Mouse (Mus musculus): Measurements from ENCODE around the gene Susd2. TPM values are rescaled to one million over a fixed set of nuclear protein-coding genes. Genes with fewer than 3 reads are reported as not detected.
A peak's percentile ranks its signal among the peaks of the same experiment; 100 is the strongest.

The Susd2 gene
- polyA plus RNA-seq, 1 experiment from 2014 or later: 33.7 TPM

GRCm38 (mm10) chr10:75600189-75600730 is 43.5 kb downstream of the Susd2 start:
- Histone ChIP-seq H3K9me3 (replicated peaks; ENCODE audit: low read length) (no peaks in the 10 kb centered on the region), H3K27ac (no peak overlapping the region), H3K36me3 (ENCODE audit: insufficient read depth, low read length) (no peaks in the 10 kb centered on the region), H3K4me1 (replicated peaks; ENCODE audit: insufficient read depth, low read length) (no peaks in the 10 kb centered on the region), H3K27me3 (ENCODE audit: insufficient read depth, low read length) (no peaks in the 10 kb centered on the region), H3K4me2 (ENCODE audit: low read length) (no peak overlapping the region), H3K4me3 (replicated peaks; ENCODE audit: low read depth, low read length) (no peak overlapping the region), H3K9ac (ENCODE audit: low read depth, low read length) (no peak overlapping the region)
- no peak for TF ChIP-seq CTCF (IDR thresholded peaks at IDR 0.05; ENCODE audit: low read depth)
- WGBS: 86% methylated on average over 7 of the region's 7 CpGs
- ATAC-seq (replicated peaks; ENCODE audit: low FRiP score, low read depth) (no peak), DNase-seq (ENCODE audit: low spot score) (no peak)

- Histone ChIP-seq H3K4me3 (replicated peaks; ENCODE audit: low read depth, low read length) (no peak overlapping the region), H3K4me1 (replicated peaks; ENCODE audit: insufficient read depth, low read length) (peaks cover 9% of the 10 kb centered on the region; the same call in 1 of the 2 replicates), H3K27me3 (ENCODE audit: insufficient read depth, low read length) (no peaks in the 10 kb centered on the region), H3K4me2 (ENCODE audit: low read length) (no peak overlapping the region), H3K36me3 (ENCODE audit: insufficient read depth, low read length) (no peaks in the 10 kb centered on the region), H3K9ac (ENCODE audit: low read depth, low read length) (no peak overlapping the region), H3K9me3 (replicated peaks; ENCODE audit: low read length) (no peaks in the 10 kb centered on the region), H3K27ac (no peak overlapping the region)
- ATAC-seq (replicated peaks; ENCODE audit: low FRiP score, low read depth) (no peak), DNase-seq (ENCODE audit: low spot score) (no peak)
- 68% methylated on average over 8 of the region's 8 CpGs for WGBS
- no peak for TF ChIP-seq CTCF (IDR thresholded peaks at IDR 0.05; ENCODE audit: low read depth)
Observed at GRCm38 (mm10) chr10:75595981-75596380, 47.8 kb downstream of the Susd2 start.

DNA sequence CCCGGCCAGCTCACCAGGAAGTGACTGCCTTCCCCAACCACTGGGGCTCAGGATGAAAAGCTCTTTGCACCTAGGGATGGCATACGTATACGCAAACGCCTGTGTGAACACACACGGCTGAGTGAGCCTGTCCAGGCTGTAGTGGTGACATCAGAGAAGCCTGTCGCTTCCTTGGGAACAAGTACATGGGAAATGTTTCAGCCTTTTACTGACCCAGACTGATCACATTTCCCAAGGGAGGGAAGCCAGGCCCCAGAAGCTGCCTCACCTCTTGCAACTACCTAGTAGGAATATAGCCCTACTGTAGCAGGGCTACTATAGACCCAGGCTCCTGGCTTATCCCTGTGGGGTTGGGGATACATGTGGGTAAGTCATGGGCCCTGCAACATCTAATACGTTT is 51.2 kb downstream of the Susd2 start:
- Histone ChIP-seq H3K27ac (no peak overlapping the region), H3K4me3 (replicated peaks; ENCODE audit: low read depth, low read length) (no peak overlapping the region), H3K4me2 (ENCODE audit: low read length) (no peak overlapping the region), H3K27me3 (ENCODE audit: insufficient read depth, low read length) (no peaks in the 10 kb centered on the region), H3K36me3 (ENCODE audit: insufficient read depth, low read length) (no peaks in the 10 kb centered on the region), H3K9ac (ENCODE audit: low read depth, low read length) (no peak overlapping the region), H3K9me3 (replicated peaks; ENCODE audit: low read length) (no peaks in the 10 kb centered on the region), H3K4me1 (replicated peaks; ENCODE audit: insufficient read depth, low read length) (peaks cover 30% of the 10 kb centered on the region)
- no peak for TF ChIP-seq CTCF (IDR thresholded peaks at IDR 0.05; ENCODE audit: low read depth)
- DNase-seq (ENCODE audit: low spot score): no peak
- ATAC-seq (replicated peaks; ENCODE audit: low FRiP score, low read depth): no peak
- 63% methylated on average over 7 of the region's 7 CpGs for WGBS

DNA sequence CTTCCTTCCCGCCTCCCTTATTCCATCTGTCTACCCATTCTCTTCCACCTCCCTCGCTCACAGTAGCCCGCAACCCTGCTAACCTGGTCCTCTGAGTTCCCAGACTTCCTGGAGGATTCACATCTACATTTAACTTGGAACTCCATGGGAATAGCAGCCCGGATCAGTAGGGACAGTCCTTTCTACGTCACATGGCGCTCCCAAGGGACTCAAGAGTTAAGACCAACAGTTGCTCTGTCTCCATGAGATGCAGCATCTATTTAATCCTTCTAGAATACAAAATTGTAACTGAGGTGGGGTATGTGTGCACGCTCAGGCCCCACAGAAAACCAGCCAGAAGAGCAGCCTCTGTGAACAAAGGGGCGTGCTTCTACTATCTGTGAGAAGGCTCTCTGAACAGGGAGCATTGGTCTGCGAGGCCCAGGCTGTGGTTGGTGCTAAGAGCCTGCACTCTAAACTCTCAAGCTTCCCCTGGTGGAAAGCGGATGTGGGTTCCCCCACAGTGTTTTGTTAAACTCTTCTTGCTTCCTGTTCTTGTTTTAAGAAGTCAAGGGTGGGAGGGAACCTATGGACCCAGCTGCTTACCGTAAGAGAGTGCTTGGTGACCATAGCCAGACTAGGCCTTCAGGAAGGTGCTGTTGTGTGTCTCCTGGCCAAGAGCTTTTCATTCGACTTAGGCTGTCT is 52.5 kb downstream of the Susd2 start:
- H3K27ac ChIP-seq: peak overlapping the region; percentile 62; the same call in 1 of the 2 replicates
- 68% methylated on average over 12 of the region's 12 CpGs for WGBS
- peak; percentile 83 for DNase-seq (ENCODE audit: low spot score)
- no peaks in the 10 kb centered on the region for H3K27me3 ChIP-seq (ENCODE audit: insufficient read depth, low read length)
- ATAC-seq (replicated peaks; ENCODE audit: low FRiP score, low read depth): no peak
- H3K4me1 ChIP-seq (replicated peaks; ENCODE audit: insufficient read depth, low read length): peaks cover 30% of the 10 kb centered on the region
- TF ChIP-seq CTCF (IDR thresholded peaks at IDR 0.05; ENCODE audit: low read depth): no peak; the same call in 1 of the 2 replicates
- no peak overlapping the region for H3K4me3 ChIP-seq (replicated peaks; ENCODE audit: low read depth, low read length)
- H3K4me2 ChIP-seq (ENCODE audit: low read length): peak overlapping the region; percentile 7; the same call in 1 of the 2 replicates
- H3K9ac ChIP-seq (ENCODE audit: low read depth, low read length): 0 out of 2 replicates have a peak overlapping the region, but pooled peaks have one; percentile 8
- H3K9me3 ChIP-seq (replicated peaks; ENCODE audit: low read length): no peaks in the 10 kb centered on the region
- no peaks in the 10 kb centered on the region for H3K36me3 ChIP-seq (ENCODE audit: insufficient read depth, low read length)

- Histone ChIP-seq H3K27ac (peak overlapping the region; percentile 80), H3K4me3 (replicated peaks; ENCODE audit: low read depth, low read length) (no peak overlapping the region), H3K9me3 (replicated peaks; ENCODE audit: low read length) (no peaks in the 10 kb centered on the region), H3K27me3 (ENCODE audit: insufficient read depth, low read length) (no peaks in the 10 kb centered on the region), H3K36me3 (ENCODE audit: insufficient read depth, low read length) (no peaks in the 10 kb centered on the region), H3K4me1 (replicated peaks; ENCODE audit: insufficient read depth, low read length) (peaks cover 30% of the 10 kb centered on the region), H3K4me2 (ENCODE audit: low read length) (peak overlapping the region; percentile 44), H3K9ac (ENCODE audit: low read depth, low read length) (peak overlapping the region; percentile 24; the same call in 1 of the 2 replicates)
- DNase-seq (ENCODE audit: low spot score): peak; percentile 40
- peak; percentile 27; the same call in 1 of the 2 replicates for ATAC-seq (replicated peaks; ENCODE audit: low FRiP score, low read depth)
- no peak for TF ChIP-seq CTCF (IDR thresholded peaks at IDR 0.05; ENCODE audit: low read depth)
- WGBS: 24% methylated on average over 16 of the region's 16 CpGs
Observed at GRCm38 (mm10) chr10:75589651-75590050, 54.2 kb downstream of the Susd2 start.

GRCm38 (mm10) chr10:75589129-75589528 is 54.7 kb downstream of the Susd2 start, which contains the start of gene Ggt5:
Ggt5 (plus strand) TSS chr10:75589340.
- H3K4me3 ChIP-seq (replicated peaks; ENCODE audit: low read depth, low read length): no peak within 1 kb of the TSS
- H3K9me3 ChIP-seq (replicated peaks; ENCODE audit: low read length): no peaks in the 10 kb centered on the region
- peak within 1 kb of the TSS; percentile 44 for H3K4me2 ChIP-seq (ENCODE audit: low read length)
- peaks cover 30% of the 10 kb centered on the region for H3K4me1 ChIP-seq (replicated peaks; ENCODE audit: insufficient read depth, low read length)
- ATAC-seq (replicated peaks; ENCODE audit: low FRiP score, low read depth): 0 out of 2 replicates have a peak, but pooled peaks have one; percentile 10
- H3K9ac ChIP-seq (ENCODE audit: low read depth, low read length): peak within 1 kb of the TSS; percentile 24; the same call in 1 of the 2 replicates
- WGBS: 7% methylated on average over 5 of the region's 5 CpGs
- H3K36me3 ChIP-seq (ENCODE audit: insufficient read depth, low read length): no peaks in the 10 kb centered on the region
- peak; percentile 90 for DNase-seq (ENCODE audit: low spot score)
- TF ChIP-seq CTCF (IDR thresholded peaks at IDR 0.05; ENCODE audit: low read depth): no peak
- H3K27ac ChIP-seq: peak within 1 kb of the TSS; percentile 80
- H3K27me3 ChIP-seq (ENCODE audit: insufficient read depth, low read length): no peaks in the 10 kb centered on the region
